Mouse (Mus musculus) left cerebral cortex, postnatal 36 days (tissue): ENCODE results near the gene Unc79. TPM values are rescaled to one million over a fixed set of nuclear protein-coding genes. Genes with fewer than 3 reads are reported as not detected.

ENCODE experiments used
- DNase-seq, 2 experiments: peaks; one replicate each; pipeline ENCODE4 v3.0.0; 2021 to 2022; ENCODE audit warnings: low spot score in 2 of 2, mixed read lengths in 1 of 2
- intact Hi-C: fragments of 180-260 bp; cut with DNase I; formaldehyde crosslinking; loops from one replicate; pipeline ENCODE4 v1.15.1; 2025
- total RNA-seq, 2 experiments: library from RNA; stranded (reverse); gene quantifications; 2 replicates each; pipeline ENCODE4 v1.2.3; 2021

Unc79 gene
- total RNA-seq, 2 experiments from 2014 or later = 42.9 to 64.5 TPM

- DNase-seq = no peak
- intact Hi-C loops = no loop called here
These were observed 160.6 kb downstream of the Unc79 start for GRCm38 (mm10) chr12:103109301-103109700.

DNA sequence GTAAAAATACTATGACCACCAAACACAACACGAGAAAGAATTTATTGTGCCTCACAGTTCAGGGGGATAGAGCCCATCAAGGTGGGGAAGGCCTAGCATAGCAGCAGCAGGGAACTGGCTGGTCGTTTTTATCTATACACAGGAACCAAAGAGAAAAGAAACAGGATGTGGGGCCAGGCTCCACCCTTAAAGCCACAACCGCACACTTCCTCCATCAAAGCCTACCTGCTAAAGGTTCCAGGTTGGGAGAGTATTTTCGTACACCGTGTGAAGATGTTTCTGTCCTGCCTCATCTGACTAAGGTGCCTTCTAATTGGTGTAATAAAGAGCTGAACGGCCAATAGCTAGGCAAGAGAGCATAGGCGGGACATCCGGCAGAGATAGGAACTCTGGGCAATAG lies 168.0 kb downstream of the Unc79 start:
- no peak for DNase-seq
- intact Hi-C loops = no loop called here

GRCm38 (mm10) chr12:103117517-103118193 lies 169.0 kb downstream of the Unc79 start:
- no peak for DNase-seq
- intact Hi-C loops = no loop called here

DNA sequence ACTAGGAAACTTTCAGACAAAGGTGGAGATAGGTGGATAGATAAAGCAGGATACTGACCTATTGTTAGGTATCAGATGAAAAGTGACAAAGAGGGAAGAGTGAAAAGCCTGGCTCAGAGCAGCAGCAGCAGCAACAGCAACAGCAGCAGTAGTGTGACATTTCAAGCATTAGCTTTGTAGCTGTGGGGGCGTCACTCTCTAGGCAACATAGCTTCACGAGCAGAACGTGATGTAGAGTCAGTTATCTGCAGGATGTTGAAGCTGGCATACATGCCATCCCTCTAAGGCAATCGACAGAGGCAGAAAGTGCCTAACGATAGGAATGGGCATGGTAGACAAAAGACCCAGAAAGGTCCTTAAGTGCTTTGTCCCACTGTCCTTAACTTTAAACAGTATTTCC lies 173.3 kb downstream of the Unc79 start:
- intact Hi-C loops = no loop called here
- DNase-seq = no peak

GRCm38 (mm10) chr12:103123861-103124260 lies 175.2 kb downstream of the Unc79 start:
- DNase-seq = no peak
- intact Hi-C loops = no loop called here

- DNase-seq = no peak
- intact Hi-C loops = no loop called here
These were observed 180.3 kb downstream of the Unc79 start for GRCm38 (mm10) chr12:103128914-103129313.

- intact Hi-C loops = no loop called here
- no peak for DNase-seq
These were observed 181.0 kb downstream of the Unc79 start for GRCm38 (mm10) chr12:103129395-103130248.

- no peak for DNase-seq
- intact Hi-C loops = no loop called here
These were observed 182.8 kb downstream of the Unc79 start for GRCm38 (mm10) chr12:103131419-103131818.

- intact Hi-C loops = loop anchor here (1.0 to 2.0 kb wide), 2 partner anchors 100 to 159 kb away; partner anchors contain the start of gene Prima1
- no peak for DNase-seq
These were observed 193.9 kb downstream of the Unc79 start for GRCm38 (mm10) chr12:103142550-103143010.

- intact Hi-C loops = loop anchor here (2.0 kb wide), 1 partner anchor 99 kb away; the partner anchor contains the start of gene Prima1
- DNase-seq = peak in 1 of 2 experiments; percentile 28
These were observed 195.3 kb downstream of the Unc79 start for GRCm38 (mm10) chr12:103143798-103144565.

DNA sequence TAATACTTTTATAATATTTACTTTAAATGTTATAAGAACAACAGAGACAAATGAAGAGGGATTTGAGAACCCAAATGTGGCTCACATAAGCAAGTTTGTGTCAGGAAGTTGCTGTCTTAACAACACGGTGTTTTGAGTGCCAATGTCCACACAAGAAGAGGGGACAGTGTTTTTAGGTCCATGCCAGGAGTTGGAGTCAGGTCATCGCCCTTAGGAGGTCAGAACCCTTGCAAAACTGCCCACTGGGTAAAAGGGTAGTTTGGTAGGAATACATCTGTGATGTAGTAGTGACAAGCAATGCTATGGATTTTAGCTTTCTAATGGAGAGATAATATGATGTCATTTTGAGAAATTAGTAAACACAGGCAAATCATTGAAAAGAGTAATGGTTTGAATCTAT lies 201.6 kb downstream of the Unc79 start:
- DNase-seq = no peak
- intact Hi-C loops = no loop called here

DNA sequence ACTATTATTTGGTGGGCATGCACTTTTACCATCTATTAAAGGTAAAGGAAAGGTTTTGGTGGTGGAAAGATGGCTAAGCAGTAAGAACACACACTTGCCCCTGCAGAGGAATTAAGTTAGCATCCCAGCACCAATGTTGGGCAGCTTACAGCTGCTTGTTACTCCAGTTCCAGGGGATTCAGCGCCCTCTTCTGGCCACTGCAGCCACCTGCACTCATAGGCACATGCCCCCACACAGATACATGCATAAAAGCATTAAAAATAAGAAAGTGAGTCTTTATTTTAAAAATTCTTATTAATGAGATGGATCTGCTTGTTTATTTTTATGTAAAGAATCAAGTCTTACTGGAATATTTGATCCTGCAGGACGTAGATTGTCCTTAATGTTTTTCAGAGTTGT lies 206.3 kb downstream of the Unc79 start:
- intact Hi-C loops = no loop called here
- no peak for DNase-seq

DNA sequence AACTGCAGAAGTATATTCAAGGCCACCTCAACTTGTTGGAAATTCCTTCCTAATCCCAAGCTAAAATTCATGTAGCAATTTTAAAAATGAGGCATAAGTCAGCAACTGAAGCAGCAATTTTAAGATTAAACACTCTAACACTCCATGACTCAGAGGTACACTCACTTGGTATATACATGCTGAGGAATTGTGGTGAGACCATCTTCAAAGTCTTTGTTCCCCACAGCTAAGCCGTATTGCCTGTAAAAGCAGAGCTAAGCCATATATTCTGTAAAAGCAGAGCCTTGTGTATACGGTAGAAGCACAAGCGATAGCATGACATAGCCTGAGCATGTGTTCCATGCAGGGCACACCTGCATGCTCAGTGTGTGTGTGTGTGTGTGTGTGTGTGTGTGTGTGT lies 206.7 kb downstream of the Unc79 start:
- intact Hi-C loops = no loop called here
- DNase-seq = no peak

GRCm38 (mm10) chr12:103157129-103157910 lies 208.7 kb downstream of the Unc79 start:
- intact Hi-C loops = no loop called here
- no peak for DNase-seq

GRCm38 (mm10) chr12:103159016-103159415 lies 210.4 kb downstream of the Unc79 start:
- no peak for DNase-seq
- intact Hi-C loops = no loop called here

DNA sequence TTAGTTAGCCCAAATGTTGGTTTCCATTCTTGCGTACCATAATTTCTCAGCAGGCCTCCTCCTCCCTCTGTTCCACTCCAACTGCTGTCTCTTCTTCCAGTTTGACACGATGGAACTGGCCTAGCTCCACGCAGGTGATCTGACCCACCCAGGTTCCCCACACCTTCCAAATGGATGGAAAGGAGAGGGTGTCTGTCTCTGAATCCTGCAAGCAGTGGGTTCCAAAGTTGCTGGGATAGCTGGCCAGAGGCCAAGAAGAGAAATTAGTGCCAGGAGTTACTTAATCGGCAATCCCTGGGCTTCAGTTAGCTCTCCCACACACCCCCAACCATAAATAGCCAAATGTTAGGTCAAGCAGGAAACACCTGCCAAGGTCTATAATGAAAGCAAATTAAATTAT lies 212.1 kb downstream of the Unc79 start:
- DNase-seq = no peak
- intact Hi-C loops = no loop called here

GRCm38 (mm10) chr12:103163596-103163995 lies 214.9 kb downstream of the Unc79 start:
- intact Hi-C loops = no loop called here

DNA sequence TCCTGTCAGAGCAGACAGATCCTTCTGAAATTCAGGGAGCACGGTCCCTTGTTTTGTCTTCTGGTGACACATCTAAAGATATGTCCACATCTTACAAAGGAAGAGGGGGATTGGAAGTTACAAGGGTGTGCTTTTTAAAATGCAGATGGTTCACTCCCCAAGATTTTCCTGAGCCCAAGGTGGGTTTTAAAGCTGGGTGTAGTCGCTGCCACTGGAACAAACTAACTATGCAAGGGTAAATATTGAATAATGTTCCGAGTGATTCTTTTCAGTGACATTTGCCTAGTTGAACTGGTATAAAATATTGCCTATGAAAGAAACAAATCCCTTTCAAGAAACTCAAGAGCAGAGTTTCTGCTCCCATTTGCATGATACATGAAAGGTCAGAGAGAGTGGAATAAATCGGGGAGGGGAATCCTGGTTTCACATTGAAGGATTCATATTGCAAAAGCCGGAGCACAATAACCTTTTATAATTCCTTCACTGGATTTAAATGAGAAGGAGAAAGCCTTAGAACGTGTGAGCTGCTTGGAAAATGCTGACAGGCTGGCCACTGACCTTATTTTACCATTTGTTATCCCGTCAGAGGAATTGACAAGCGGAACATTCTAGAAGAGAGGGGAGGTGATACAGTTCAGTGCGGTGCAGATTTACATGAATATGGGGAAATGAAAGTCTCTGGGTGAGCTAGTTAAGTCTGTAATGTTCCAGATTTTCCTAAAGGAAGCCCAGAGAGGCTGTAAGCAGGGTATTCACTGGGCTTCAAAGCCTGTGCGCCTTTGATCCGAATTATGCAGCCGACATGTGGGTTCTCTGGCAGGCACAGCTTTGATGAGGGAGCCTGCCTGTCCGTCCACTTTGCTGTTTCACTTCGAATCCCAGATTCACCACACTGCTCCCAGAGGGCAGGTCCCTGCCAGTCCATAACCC lies 215.7 kb downstream of the Unc79 start:
- DNase-seq = no peak
- intact Hi-C loops = no loop called here

More at GRCm38 (mm10) chr12:103163596-103163995, 214.9 kb downstream of the Unc79 start:
- no peak for DNase-seq
